Mouse (Mus musculus) embryonic facial prominence, embryonic 11.5 days (tissue): Measurements from ENCODE around the gene Ahdc1. TPM values are rescaled to one million over a fixed set of nuclear protein-coding genes. Genes with fewer than 3 reads are reported as not detected.
A peak's percentile ranks its signal among the peaks of the same experiment; 100 is the strongest.

Experiments
- ATAC-seq: fragments of 200-750 bp; cut with Nextera tagmentation; replicated peaks from 2 replicates; pipeline ENCODE4 v1.8.0; 2017; ENCODE audit warnings: low read depth; ENCODE audit not compliant: insufficient number of reproducible peaks, low FRiP score, low TSS enrichment
- DNase-seq: peaks from one replicate; pipeline ENCODE4 v3.0.0-alpha.2; 2015; ENCODE audit warnings: low spot score
- H3K27ac ChIP-seq: fragments of 300-500 bp; sonication (generic); replicated peaks from 2 replicates; pipeline ENCODE4 v1.5.1; 2014; ENCODE audit warnings: mild to moderate bottlenecking, low read depth, low read length, control low read depth
- H3K27me3 ChIP-seq: fragments of 300-500 bp; sonication (generic); 2 replicates; pipeline ENCODE4 v1.6.1; 2014; ENCODE audit warnings: mild to moderate bottlenecking, low read length, moderate library complexity, mixed read lengths; ENCODE audit not compliant: control insufficient read depth, insufficient read depth
- H3K36me3 ChIP-seq: fragments of 300-500 bp; sonication (generic); replicated peaks from 2 replicates; pipeline ENCODE4 v1.6.1; 2014; ENCODE audit warnings: low read depth, mild to moderate bottlenecking, low read length, moderate library complexity, mixed read lengths; ENCODE audit not compliant: control insufficient read depth, insufficient read depth
- H3K4me1 ChIP-seq: fragments of 300-500 bp; sonication (generic); 2 replicates; pipeline ENCODE4 v1.6.1; 2014; ENCODE audit warnings: low read length, mixed read lengths; ENCODE audit not compliant: control insufficient read depth, insufficient read depth
- H3K4me2 ChIP-seq: fragments of 300-500 bp; sonication (generic); 2 replicates; pipeline ENCODE4 v1.6.1; 2014; ENCODE audit warnings: low read depth, mild to moderate bottlenecking, control low read depth, low read length, moderate library complexity
- H3K4me3 ChIP-seq: fragments of 300-500 bp; sonication (generic); 2 replicates; pipeline ENCODE4 v1.5.1; 2014; ENCODE audit warnings: low read depth, low read length, control low read depth
- H3K9ac ChIP-seq: fragments of 300-500 bp; sonication (generic); replicated peaks from 2 replicates; pipeline ENCODE4 v1.6.1; 2014; ENCODE audit warnings: mild to moderate bottlenecking, control low read depth, low read length
- H3K9me3 ChIP-seq: fragments of 300-500 bp; sonication (generic); replicated peaks from 2 replicates; pipeline ENCODE4 v1.6.1; 2016; ENCODE audit warnings: mild to moderate bottlenecking, low read length, inconsistent platforms, mixed read lengths; ENCODE audit not compliant: control insufficient read depth
- WGBS: fragments of 180-500 bp; shearing (Covaris S2); extraction: QIAGEN DNeasy Blood & Tissue Kit; methylation state at CpG from one replicate; pipeline ENCODE4 v1.1.7; 2014; 5-methylcytosine and 5-hydroxymethylcytosine counted together
- polyA plus RNA-seq: library from polyadenylated mRNA; unstranded; fragments of >200 nt; fragmentation: Nextera tagmentation; extraction: Ambion mirVana; gene quantifications from 2 replicates; pipeline ENCODE4 v1.2.1, GENCODE M21; 2014

Ahdc1 gene
- polyA plus RNA-seq, 1 experiment from 2014 or later: 6.6 TPM

GRCm38 (mm10) chr4:132972101-132972500 lies 39.0 kb upstream of the Ahdc1 start:
- Histone ChIP-seq H3K36me3 (no peaks in the 10 kb centered on the region), H3K27me3 (peaks cover 7% of the 10 kb centered on the region), H3K27ac (no peak overlapping the region), H3K9ac (no peak overlapping the region), H3K4me1 (no peaks in the 10 kb centered on the region; the same call in 1 of the 2 replicates), H3K4me3 (no peak overlapping the region), H3K4me2 (no peak overlapping the region), H3K9me3 (no peaks in the 10 kb centered on the region)
- ATAC-seq (no peak), DNase-seq (no peak)
- WGBS: 73% methylated on average over 3 of the region's 3 CpGs

- Histone ChIP-seq H3K4me1 (no peaks in the 10 kb centered on the region; the same call in 1 of the 2 replicates), H3K4me3 (no peak overlapping the region), H3K9me3 (no peaks in the 10 kb centered on the region), H3K36me3 (no peaks in the 10 kb centered on the region), H3K4me2 (no peak overlapping the region), H3K27me3 (peaks cover 7% of the 10 kb centered on the region), H3K27ac (no peak overlapping the region), H3K9ac (no peak overlapping the region)
- DNase-seq (no peak), ATAC-seq (no peak)
- 41% methylated on average over 2 of the region's 2 CpGs for WGBS
These were observed 38.5 kb upstream of the Ahdc1 start for GRCm38 (mm10) chr4:132972556-132972955.

GRCm38 (mm10) chr4:132973186-132973585 lies 37.9 kb upstream of the Ahdc1 start:
- no peaks in the 10 kb centered on the region for H3K9me3 ChIP-seq
- WGBS: 42% methylated on average over 8 of the region's 8 CpGs
- H3K27ac ChIP-seq: no peak overlapping the region
- DNase-seq: no peak
- no peak overlapping the region for H3K4me3 ChIP-seq
- no peak overlapping the region for H3K9ac ChIP-seq
- no peaks in the 10 kb centered on the region for H3K36me3 ChIP-seq
- no peaks in the 10 kb centered on the region; the same call in 1 of the 2 replicates for H3K4me1 ChIP-seq
- no peak overlapping the region for H3K4me2 ChIP-seq
- peaks cover 7% of the 10 kb centered on the region for H3K27me3 ChIP-seq
- ATAC-seq: no peak

- Histone ChIP-seq H3K4me1 (no peaks in the 10 kb centered on the region; the same call in 1 of the 2 replicates), H3K27ac (no peak within 1 kb of the TSS), H3K4me2 (peak within 1 kb of the TSS; percentile 40), H3K27me3 (peaks cover 7% of the 10 kb centered on the region), H3K4me3 (peak within 1 kb of the TSS; percentile 17), H3K9me3 (no peaks in the 10 kb centered on the region), H3K36me3 (no peaks in the 10 kb centered on the region), H3K9ac (peak within 1 kb of the TSS; percentile 41)
- ATAC-seq: no peak
- WGBS: 4% methylated on average over 21 of the region's 21 CpGs
- no peak for DNase-seq
These were observed 37.2 kb upstream of the Ahdc1 start, which contains the start of gene Fgr for GRCm38 (mm10) chr4:132973814-132974398. Fgr (plus strand) TSS chr4:132974095.

- H3K4me1 ChIP-seq: no peaks in the 10 kb centered on the region; the same call in 1 of the 2 replicates
- H3K9me3 ChIP-seq: no peaks in the 10 kb centered on the region
- no peaks in the 10 kb centered on the region for H3K36me3 ChIP-seq
- ATAC-seq (no peak), DNase-seq (peak; percentile 79)
- WGBS: 1% methylated on average over 15 of the region's 15 CpGs
- no peak overlapping the region for H3K27ac ChIP-seq
- peaks cover 7% of the 10 kb centered on the region for H3K27me3 ChIP-seq
- H3K4me2 ChIP-seq: peak overlapping the region; percentile 40
- peak overlapping the region; percentile 17 for H3K4me3 ChIP-seq
- peak overlapping the region; percentile 41 for H3K9ac ChIP-seq
These were observed 36.2 kb upstream of the Ahdc1 start for GRCm38 (mm10) chr4:132974904-132975303.

- Histone ChIP-seq H3K4me3 (no peak overlapping the region), H3K9me3 (no peaks in the 10 kb centered on the region), H3K9ac (no peak overlapping the region), H3K4me2 (no peak overlapping the region), H3K4me1 (no peaks in the 10 kb centered on the region; the same call in 1 of the 2 replicates), H3K36me3 (no peaks in the 10 kb centered on the region), H3K27me3 (peaks cover 7% of the 10 kb centered on the region), H3K27ac (no peak overlapping the region)
- ATAC-seq (no peak), DNase-seq (no peak)
- 72% methylated on average over 3 of the region's 3 CpGs for WGBS
These were observed 35.3 kb upstream of the Ahdc1 start for GRCm38 (mm10) chr4:132975791-132976190.

- Histone ChIP-seq H3K27me3 (peaks cover 7% of the 10 kb centered on the region), H3K4me1 (no peaks in the 10 kb centered on the region; the same call in 1 of the 2 replicates), H3K27ac (no peak overlapping the region), H3K4me2 (no peak overlapping the region), H3K9ac (no peak overlapping the region), H3K9me3 (no peaks in the 10 kb centered on the region), H3K4me3 (no peak overlapping the region), H3K36me3 (no peaks in the 10 kb centered on the region)
- no peak for DNase-seq
- no peak for ATAC-seq
- WGBS: 83% methylated on average over 6 of the region's 6 CpGs
These were observed 34.3 kb upstream of the Ahdc1 start for GRCm38 (mm10) chr4:132976729-132977128.

- H3K9me3 ChIP-seq: no peaks in the 10 kb centered on the region
- H3K4me2 ChIP-seq: no peak overlapping the region
- H3K27me3 ChIP-seq: peaks cover 7% of the 10 kb centered on the region
- no peaks in the 10 kb centered on the region; the same call in 1 of the 2 replicates for H3K4me1 ChIP-seq
- no peak overlapping the region for H3K4me3 ChIP-seq
- no peak overlapping the region for H3K27ac ChIP-seq
- H3K36me3 ChIP-seq: no peaks in the 10 kb centered on the region
- H3K9ac ChIP-seq: no peak overlapping the region
- 45% methylated on average over 5 of the region's 5 CpGs for WGBS
- no peak for ATAC-seq
- no peak for DNase-seq
These were observed 33.5 kb upstream of the Ahdc1 start for GRCm38 (mm10) chr4:132977597-132977996.
